Mouse (Mus musculus) embryonic facial prominence, embryonic 12.5 days (tissue): ENCODE data around the gene Gm10471. TPM values are rescaled to one million over a fixed set of nuclear protein-coding genes. Genes with fewer than 3 reads are reported as not detected.
"Not testable (repeated sequence)": the region's sequence is repeated elsewhere in the genome, so short reads cannot be mapped to it uniquely, and the experiment has no call there.

ENCODE experiments used
- ATAC-seq: fragments of 200-750 bp; cut with Nextera tagmentation; 2 replicates; pipeline ENCODE4 v1.8.0; 2017; ENCODE audit not compliant: insufficient number of reproducible peaks, insufficient read depth, low FRiP score, low TSS enrichment
- H3K27ac ChIP-seq: fragments of 300-500 bp; sonication (generic); 2 replicates; pipeline ENCODE4 v1.5.1; 2016; ENCODE audit warnings: mild to moderate bottlenecking
- H3K27me3 ChIP-seq: fragments of 300-500 bp; sonication (generic); 2 replicates; pipeline ENCODE4 v1.6.1; 2016; ENCODE audit warnings: mild to moderate bottlenecking, moderate library complexity
- H3K36me3 ChIP-seq: fragments of 300-500 bp; sonication (generic); 2 replicates; pipeline ENCODE4 v1.6.1; 2016; ENCODE audit warnings: mild to moderate bottlenecking
- H3K4me1 ChIP-seq: fragments of 300-500 bp; sonication (generic); 2 replicates; pipeline ENCODE4 v1.6.1; 2016
- H3K4me2 ChIP-seq: fragments of 300-500 bp; sonication (generic); replicated peaks from 2 replicates; pipeline ENCODE4 v1.6.1; 2016; ENCODE audit warnings: mild to moderate bottlenecking, moderate library complexity
- H3K4me3 ChIP-seq: fragments of 300-500 bp; sonication (generic); 2 replicates; pipeline ENCODE4 v1.5.1; 2016; ENCODE audit warnings: mild to moderate bottlenecking
- H3K9ac ChIP-seq: fragments of 300-500 bp; sonication (generic); 2 replicates; pipeline ENCODE4 v1.6.1; 2016; ENCODE audit warnings: mild to moderate bottlenecking, moderate library complexity
- H3K9me3 ChIP-seq: fragments of 300-500 bp; sonication (generic); 2 replicates; pipeline ENCODE4 v1.6.1; 2016; ENCODE audit warnings: mild to moderate bottlenecking, moderate library complexity
- WGBS: fragments of 180-500 bp; shearing (Covaris S2); methylation state at CpG from one replicate; pipeline ENCODE4 v1.1.7; 2016; 5-methylcytosine and 5-hydroxymethylcytosine counted together
- polyA plus RNA-seq: library from polyadenylated mRNA; unstranded; fragments of >200 nt; fragmentation: Nextera tagmentation; extraction: Ambion mirVana; gene quantifications from 2 replicates; pipeline ENCODE4 v1.2.1, GENCODE M21; 2016

The Gm10471 gene
- polyA plus RNA-seq: not detected in 2 replicates

- ATAC-seq, H3K4me1 ChIP-seq, H3K27ac ChIP-seq, H3K4me3 ChIP-seq, H3K4me2 ChIP-seq, H3K27me3 ChIP-seq, H3K9me3 ChIP-seq, H3K36me3 ChIP-seq, H3K9ac ChIP-seq: not testable (repeated sequence)
- 56% methylated on average over 1 of the region's 1 CpGs for WGBS
These were observed at the start of gene Gm10471 for GRCm38 (mm10) chr5:26089191-26089590. Gene Gm10471, minus strand, starts transcription at chr5:26089291.

- not testable (repeated sequence) for H3K4me2 ChIP-seq, H3K27ac ChIP-seq, H3K4me3 ChIP-seq, H3K4me1 ChIP-seq, ATAC-seq, H3K9ac ChIP-seq, H3K27me3 ChIP-seq, H3K9me3 ChIP-seq, H3K36me3 ChIP-seq
- WGBS: no CpG with 5 or more reads among the region's 3 CpGs
These were observed 32.2 kb upstream of the Gm10471 start, which contains the start of gene Gm10220 for GRCm38 (mm10) chr5:26121321-26121720. Gene Gm10220, minus strand, starts transcription at chr5:26121421.

- not testable (repeated sequence) for H3K4me3 ChIP-seq, H3K27me3 ChIP-seq, H3K4me1 ChIP-seq, H3K9me3 ChIP-seq, H3K27ac ChIP-seq, H3K4me2 ChIP-seq, H3K9ac ChIP-seq, H3K36me3 ChIP-seq, ATAC-seq
- no CpG with 5 or more reads among the region's 3 CpGs for WGBS
These were observed 16.2 kb upstream of the Gm10471 start, which contains the start of gene 5031410I06Rik for GRCm38 (mm10) chr5:26105262-26105661. Gene 5031410I06Rik, minus strand, starts transcription at chr5:26105362.

- not testable (repeated sequence) for H3K4me1 ChIP-seq, ATAC-seq, H3K27me3 ChIP-seq, H3K36me3 ChIP-seq, H3K4me3 ChIP-seq, H3K9me3 ChIP-seq, H3K27ac ChIP-seq, H3K9ac ChIP-seq, H3K4me2 ChIP-seq
These were observed 10.1 kb downstream of the Gm10471 start for GRCm38 (mm10) chr5:26079023-26079422.

- Histone ChIP-seq H3K36me3 (no peaks in the 10 kb centered on the region), H3K9ac (no peak overlapping the region), H3K9me3 (peaks cover 4% of the 10 kb centered on the region; the same call in 1 of the 2 replicates), H3K27ac (no peak overlapping the region), H3K4me1 (no peaks in the 10 kb centered on the region), H3K4me3 (no peak overlapping the region), H3K27me3 (no peaks in the 10 kb centered on the region), H3K4me2 (no peak overlapping the region)
- 85% methylated on average over 24 of the region's 24 CpGs for WGBS
- no peak for ATAC-seq
These were observed 18.4 kb downstream of the Gm10471 start for GRCm38 (mm10) chr5:26070716-26071115.

GRCm38 (mm10) chr5:26058481-26058880 lies 30.6 kb downstream of the Gm10471 start, which contains the start of gene Gm7347:
Gene Gm7347, minus strand, starts transcription at chr5:26058581.
- H3K4me3 ChIP-seq, H3K36me3 ChIP-seq, H3K27me3 ChIP-seq, ATAC-seq, H3K4me2 ChIP-seq, H3K27ac ChIP-seq, H3K4me1 ChIP-seq, H3K9me3 ChIP-seq, H3K9ac ChIP-seq: not testable (repeated sequence)
- whole genome bisulfite sequencing: no CpG with 5 or more reads among the region's 2 CpGs

- ATAC-seq, H3K4me3 ChIP-seq: not testable (repeated sequence)
- WGBS: 83% methylated on average over 2 of the region's 2 CpGs
These were observed 49.6 kb downstream of the Gm10471 start, which contains the start of gene Speer4a for GRCm38 (mm10) chr5:26039458-26039857. Gene Speer4a, minus strand, starts transcription at chr5:26039558.

More at GRCm38 (mm10) chr5:26039458-26039857, 49.6 kb downstream of the Gm10471 start, which contains the start of gene Speer4a:
- H3K9me3 ChIP-seq, H3K9ac ChIP-seq, H3K27me3 ChIP-seq, H3K36me3 ChIP-seq, H3K27ac ChIP-seq, H3K4me2 ChIP-seq, H3K4me1 ChIP-seq: not testable (repeated sequence)

Other genes starting within 250 kb of the Gm10471 start
- not detected in 2 replicates for gene Gm21663, start 146.9 kb downstream of the Gm10471 start, polyA plus RNA-seq
- not detected in 2 replicates for gene Gm21671, start 134.9 kb downstream of the Gm10471 start, polyA plus RNA-seq
- not detected in 2 replicates for gene Gm21680, start 116.6 kb downstream of the Gm10471 start, polyA plus RNA-seq
- 0.08 TPM in 1 of 2 replicates, not detected in the other for gene Gm21698, start 100.6 kb downstream of the Gm10471 start, polyA plus RNA-seq
- 0.13 TPM in 1 of 2 replicates, not detected in the other for gene Gm1979, start 84.5 kb downstream of the Gm10471 start, polyA plus RNA-seq
- not detected in 2 replicates for gene Gm5862, start 66.4 kb downstream of the Gm10471 start, polyA plus RNA-seq
- not detected in 2 replicates for gene Speer4a, start 49.7 kb downstream of the Gm10471 start, polyA plus RNA-seq
- gene Gm7347, start 30.7 kb downstream of the Gm10471 start, polyA plus RNA-seq: 0.11 TPM in 1 of 2 replicates, not detected in the other
- not detected in 2 replicates for gene 5031410I06Rik, start 16.1 kb upstream of the Gm10471 start, polyA plus RNA-seq
- gene Gm10220, start 32.1 kb upstream of the Gm10471 start, polyA plus RNA-seq: not detected in 2 replicates
- gene Gm7361, start 168.4 kb upstream of the Gm10471 start, polyA plus RNA-seq: not detected in 2 replicates